Mouse (Mus musculus) thymus, postnatal 0 days (tissue): ENCODE measurements around the gene Shisa6. TPM values are rescaled to one million over a fixed set of nuclear protein-coding genes. Genes with fewer than 3 reads are reported as not detected.
"Not testable (repeated sequence)": the region's sequence is repeated elsewhere in the genome, so short reads cannot be mapped to it uniquely, and the experiment has no call there.

Source experiments
- DNase-seq: peaks from one replicate; pipeline ENCODE4 v3.0.0-alpha.2; 2015; ENCODE audit warnings: low spot score
- polyA plus RNA-seq: library from polyadenylated mRNA; unstranded; fragments of >200 nt; fragmentation: Nextera tagmentation; extraction: Ambion mirVana; gene quantifications from 2 replicates; pipeline ENCODE4 v1.2.1, GENCODE M21; 2015

Shisa6 gene
- polyA plus RNA-seq, 1 experiment from 2014 or later = 0.23 TPM

DNA sequence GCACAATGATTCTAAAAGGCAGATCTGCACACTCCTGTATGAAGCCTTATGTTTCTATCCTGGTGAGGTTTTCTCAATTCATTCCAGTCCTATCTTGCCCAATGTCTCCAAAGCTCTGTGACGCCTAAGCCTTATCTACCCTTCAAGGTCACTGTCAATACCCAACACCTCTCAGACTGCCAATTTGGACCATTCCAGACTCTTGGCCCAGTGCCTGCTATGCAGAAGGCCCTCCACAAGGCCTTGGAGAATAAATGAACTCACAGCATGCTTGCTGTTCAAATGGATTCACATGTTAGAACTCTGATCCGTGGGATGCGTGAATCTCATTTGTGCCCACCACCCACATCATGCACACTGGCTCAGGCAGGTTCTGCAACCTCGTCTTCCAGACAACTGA is 38.0 kb downstream of the Shisa6 start:
- no peak for DNase-seq

DNA sequence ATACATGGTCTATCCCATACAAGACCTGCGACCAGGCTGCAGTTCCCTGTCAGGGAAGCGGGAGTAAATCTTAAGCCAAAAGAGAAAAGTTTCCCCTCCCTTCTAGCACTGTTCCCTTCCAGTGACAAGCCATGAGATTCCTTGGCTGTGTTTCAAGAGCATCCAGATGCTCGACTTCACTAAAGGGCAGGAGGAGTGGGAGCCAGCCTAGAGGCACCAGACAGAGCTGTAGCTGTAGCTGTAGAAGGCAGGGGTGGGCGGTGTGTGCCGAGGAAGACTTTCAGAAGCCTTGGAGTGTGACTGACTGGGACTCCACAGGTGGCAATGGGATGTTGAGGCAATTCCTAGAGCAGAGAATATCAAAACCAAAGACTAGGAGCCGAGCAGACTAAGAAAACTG is 43.3 kb downstream of the Shisa6 start:
- no peak for DNase-seq

DNA sequence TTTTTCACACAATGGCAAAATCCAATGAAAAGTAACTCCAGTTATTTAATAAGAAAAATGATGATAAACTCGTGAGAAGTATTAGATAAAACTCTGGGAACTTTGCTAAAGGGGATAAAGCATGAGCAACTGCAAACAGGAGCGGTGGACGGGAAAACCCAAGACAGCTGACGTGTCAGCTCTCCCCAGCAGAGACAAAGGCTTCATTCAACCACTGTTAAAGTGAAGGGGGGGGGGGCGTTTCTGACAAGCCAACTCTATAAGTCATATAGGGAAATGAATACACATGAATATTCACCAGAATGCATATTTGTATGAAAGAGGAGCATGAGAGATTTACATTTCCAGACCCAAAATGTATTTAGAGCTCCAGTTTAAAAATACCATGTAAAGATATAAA is 83.1 kb downstream of the Shisa6 start:
- DNase-seq = no peak

DNA sequence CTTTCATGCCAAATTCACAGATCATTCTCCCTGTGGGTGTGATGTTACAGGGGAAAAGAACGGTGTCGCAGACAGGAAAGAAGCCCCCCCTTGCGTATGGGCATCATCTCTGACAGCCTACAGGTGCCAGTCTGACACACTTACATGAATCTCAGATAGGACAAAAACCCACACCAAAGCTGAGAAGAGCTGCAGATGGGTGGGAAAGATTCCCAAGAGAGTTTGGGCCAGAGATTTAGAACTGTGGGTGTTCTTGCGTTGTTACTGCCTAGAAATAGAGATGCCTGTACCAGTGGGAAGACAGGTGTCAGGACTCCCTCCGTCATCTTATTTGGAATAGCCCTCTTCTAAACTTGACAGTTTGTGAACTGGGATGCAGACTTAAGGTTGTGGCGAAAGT is 99.6 kb downstream of the Shisa6 start:
- DNase-seq = no peak

DNA sequence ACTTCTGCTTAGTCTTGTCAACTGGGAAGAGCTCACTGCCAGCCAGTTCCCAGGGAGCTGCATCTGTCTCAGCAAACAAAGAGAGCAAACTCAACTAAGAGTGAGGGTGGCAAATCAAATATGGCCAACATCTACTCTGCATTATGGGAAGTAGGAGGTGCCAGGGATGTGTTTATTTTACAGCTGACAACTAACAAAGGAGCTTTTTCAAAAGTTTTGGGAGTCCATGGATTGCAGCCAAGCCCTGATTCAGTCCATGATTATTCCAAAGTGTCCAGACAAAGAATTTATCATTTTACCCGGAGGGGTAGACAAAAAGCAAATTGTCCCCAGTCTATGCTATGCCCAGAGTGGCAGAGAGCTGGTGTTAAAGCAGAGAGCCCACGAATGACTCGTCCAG is 107.5 kb downstream of the Shisa6 start:
- DNase-seq = no peak

DNA sequence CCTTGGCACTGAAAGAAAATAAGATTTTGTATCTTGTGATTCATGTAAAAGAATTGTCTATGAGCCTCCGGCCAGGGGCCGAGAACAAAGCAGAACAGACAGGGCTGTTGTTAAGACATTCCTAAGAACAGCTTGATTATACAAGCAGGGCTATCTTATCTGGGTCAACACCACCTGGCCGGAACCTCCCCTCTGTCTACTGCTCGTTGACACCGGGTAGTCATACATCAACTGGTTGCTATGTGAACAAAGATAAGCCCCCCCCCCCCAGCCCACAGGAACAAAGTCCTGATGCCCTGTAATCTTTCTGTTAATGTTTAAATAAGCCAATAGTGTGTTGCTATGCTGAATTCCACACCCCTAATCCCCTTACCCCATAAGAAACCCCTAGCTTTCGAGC is 117.0 kb downstream of the Shisa6 start:
- DNase-seq = not testable (repeated sequence)

DNA sequence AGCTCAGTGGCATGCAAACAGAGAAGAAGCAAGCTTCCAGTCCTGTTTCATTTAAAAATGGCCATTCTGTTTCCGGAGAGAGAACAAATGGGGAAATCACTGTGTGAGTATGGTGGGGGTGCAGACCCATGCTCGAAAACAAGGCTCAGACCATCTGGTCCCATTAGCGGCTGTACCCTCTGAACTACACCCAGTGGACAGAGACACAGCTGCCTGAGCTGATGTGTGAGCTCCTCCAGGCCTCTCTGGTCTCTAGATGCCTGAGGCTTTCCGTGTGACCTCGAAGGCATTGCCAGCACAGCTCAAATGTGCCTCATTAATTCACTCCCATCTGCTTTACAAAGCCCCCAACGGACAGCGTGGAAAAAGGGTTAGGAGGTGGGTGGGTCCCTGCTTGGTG is 125.7 kb downstream of the Shisa6 start:
- no peak for DNase-seq

DNA sequence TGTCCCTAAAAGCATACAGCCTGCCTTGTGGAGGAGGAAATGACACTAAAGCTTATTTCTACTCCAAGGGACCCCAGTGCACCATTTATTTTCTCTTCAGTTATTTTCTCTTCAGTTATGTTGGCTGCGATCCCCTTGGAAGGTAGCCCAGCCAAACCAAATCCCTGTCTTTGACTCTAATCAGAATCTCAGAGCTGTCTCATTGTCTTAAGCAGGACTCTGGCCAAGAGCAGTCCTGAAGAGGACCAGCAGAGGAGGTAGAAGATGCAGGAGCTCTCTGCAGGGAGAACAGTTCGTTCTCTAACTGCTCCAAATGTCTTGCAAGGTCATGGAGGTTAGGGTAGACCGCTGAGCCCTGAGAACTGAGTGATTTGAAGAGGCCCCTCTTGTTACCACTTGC is 138.2 kb downstream of the Shisa6 start:
- DNase-seq = no peak

DNA sequence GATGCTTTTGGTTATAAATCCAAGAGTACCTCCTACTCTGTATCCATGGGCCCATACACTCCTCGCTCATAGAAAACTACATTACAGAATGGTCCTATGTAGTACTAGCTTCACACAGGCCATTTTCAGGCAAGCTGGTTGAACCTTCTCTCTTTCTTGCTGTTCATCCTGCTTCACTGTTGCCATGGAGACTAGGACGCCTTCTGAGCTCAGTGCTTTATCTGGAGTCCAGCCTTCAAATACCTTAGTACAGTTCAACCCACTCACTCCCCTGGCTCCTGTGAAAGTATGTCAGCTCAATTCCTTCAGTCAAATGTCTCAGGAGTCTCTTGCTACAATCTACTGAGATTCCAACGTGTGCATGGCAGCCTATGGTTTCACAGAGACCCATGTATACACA is 154.0 kb downstream of the Shisa6 start:
- no peak for DNase-seq

DNA sequence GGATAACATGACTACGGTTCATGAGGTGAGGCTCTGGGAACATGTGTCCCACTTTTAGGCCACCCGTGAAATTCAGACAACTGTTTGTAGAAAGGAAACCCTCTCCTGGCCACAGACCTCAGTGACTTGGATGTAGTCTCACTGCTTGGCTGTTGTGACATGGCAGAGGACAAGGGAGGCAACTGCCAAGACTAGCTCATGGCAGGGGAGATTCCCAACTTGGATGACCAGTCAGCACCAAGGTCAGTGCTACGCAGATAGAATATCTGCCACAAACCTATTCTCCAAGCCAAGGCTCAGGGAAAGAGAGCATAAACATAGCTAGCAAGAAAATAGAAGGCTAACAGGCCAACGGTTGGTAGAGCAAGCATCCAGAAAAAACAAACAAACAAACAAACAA is 156.0 kb downstream of the Shisa6 start:
- DNase-seq = no peak

DNA sequence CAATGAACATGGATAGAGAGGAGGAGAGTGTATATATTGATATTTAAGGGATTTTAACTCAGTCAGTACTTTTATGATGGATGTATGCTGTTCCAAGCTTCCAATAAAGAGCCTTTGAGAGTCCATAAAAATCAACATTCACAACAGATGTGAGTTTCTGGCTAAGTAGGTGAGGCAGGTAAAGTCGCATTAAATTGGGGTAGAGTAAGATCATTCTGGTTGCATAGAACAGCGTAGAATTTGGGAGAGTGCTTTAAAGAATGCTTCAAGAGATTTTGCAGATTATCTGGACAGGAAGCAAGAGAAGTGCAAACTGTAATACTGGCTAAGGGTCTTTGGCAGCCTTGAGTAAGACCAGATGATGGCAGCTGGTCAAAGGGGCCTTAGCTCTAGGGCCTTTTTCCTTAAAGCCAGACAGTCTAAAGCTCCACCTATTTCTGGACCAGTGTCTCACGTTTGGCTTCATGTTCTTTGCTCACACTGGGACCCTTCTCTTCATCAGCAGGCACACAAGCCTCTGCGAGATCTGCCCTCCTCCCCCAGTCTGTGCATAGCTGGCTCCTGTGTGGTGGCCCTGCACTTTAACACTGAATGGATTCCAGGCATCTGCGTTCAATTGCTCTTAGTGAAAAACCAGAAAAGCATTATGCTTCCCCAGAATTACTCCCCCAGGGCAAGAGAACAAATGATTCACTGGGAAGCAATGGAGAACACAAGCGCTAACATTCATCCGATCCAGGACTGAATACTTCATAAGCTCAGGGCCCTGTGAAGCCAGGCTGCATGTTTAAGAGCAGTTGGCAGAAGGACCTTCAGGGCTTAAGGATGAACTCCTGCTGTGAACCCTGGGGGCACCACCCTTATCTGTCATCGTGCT is 158.7 kb downstream of the Shisa6 start:
- DNase-seq = no peak

DNA sequence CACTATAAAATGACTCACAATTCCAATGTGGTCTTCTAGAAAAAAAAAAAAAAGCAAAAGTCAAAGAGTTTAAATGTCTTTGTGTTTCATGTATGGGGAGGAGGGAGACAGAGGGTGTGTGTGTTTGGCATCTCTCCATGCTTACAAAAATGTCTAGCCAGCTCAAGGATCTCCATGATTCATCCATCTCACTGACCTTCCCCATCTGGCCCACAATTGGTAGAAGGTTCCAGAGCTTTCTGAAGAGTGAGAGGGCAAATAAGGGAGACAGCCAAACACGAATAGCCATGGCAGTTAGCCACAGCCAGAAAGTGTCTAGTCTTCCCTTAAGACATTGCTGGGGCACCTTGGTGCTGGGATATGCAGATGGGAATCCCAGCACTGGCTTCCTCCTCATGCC is 166.0 kb downstream of the Shisa6 start:
- DNase-seq = no peak

DNA sequence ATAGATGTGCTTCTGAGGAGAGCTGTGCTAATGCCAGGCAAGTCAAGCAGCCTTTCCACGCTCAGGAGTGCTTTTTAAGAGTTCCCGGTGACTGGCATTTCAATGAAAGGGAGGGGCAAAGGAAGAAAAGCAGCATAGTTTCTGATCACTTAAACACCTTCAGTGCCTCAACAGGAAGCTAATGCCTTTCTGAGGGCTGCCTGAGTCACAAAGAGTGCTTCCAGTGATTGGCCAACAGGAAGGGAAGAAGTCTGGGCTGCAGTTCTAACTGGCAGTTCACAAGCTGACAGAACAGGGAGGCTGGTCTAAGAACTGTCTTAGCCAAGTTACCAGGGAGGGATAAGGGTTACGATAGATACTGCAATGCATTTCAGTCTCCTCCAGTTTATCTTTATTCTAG is 180.9 kb downstream of the Shisa6 start:
- no peak for DNase-seq

DNA sequence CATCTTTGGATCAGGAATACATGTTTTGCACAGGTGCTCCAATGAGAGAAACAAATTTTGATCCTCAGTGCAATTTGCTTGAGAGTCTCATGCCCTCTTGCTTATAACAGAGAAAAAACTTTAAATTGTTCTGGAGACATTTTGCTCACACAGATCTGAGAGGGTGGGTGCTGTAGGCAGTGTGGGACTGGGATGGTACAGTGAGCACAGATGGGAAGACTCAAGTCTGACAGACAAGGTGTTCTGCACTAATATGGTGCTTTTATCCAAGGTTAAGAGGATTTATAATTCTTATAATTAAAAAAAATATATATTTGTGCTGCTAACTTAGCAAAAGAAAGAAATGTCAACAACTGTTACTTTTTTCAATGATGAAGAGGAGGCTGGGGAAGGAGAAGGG is 189.5 kb downstream of the Shisa6 start:
- DNase-seq = no peak

DNA sequence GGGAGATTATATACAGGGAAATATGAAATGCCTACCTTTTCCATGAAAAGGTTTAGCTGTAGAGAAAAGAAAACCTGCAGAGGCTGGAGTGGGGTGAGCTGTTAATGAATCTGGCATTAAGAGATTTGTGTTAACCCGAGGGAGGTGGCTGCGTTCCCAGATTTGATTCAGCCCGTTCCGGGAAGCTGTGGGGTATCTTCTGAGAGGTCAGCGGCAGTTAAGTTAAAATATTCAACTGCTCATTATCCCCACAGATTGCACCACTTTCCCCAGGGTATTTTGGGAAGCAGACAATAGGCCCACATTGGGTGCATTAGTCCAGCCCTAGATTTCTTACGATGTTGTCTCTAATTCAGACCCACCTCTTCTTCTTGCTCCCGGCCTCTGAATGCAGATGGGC is 213.0 kb downstream of the Shisa6 start:
- DNase-seq = no peak

DNA sequence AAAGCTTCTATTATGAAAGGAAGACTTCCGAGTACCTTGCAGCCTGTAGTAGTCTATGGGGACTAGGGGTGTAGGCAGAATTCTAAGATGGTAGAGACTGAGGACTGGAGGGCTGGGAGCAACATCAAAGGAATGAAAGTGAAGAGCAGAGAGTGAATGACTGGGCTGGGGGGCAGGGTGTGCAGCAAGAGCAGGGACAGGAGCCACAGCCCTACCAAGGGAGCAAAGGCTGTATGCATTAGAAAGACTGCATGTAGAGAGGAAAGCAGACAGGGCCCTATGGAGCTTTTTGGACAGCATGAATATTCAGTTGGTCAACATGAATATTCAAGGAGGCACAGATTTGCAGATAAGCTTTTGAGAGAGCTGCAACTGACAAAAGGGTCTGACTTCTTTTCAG is 221.4 kb downstream of the Shisa6 start:
- no peak for DNase-seq

DNA sequence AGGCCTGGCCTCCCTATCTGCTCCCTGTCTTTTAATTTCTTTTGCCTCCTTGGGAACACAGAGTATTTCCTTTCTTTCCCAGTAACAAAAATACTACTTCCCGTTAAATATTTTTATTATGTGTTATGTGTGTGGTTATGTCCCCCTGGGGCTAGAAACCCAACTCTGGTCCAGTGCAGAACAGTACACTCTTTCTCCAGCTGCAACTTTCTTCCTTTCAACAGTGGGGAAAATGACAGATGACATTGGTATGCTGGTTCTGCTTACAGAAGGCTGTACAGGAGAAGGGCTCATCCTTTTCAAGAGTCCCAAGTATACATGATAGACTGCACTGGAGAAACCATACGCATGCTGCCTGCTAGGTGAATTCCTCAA is 251.1 kb downstream of the Shisa6 start:
- no peak for DNase-seq

DNA sequence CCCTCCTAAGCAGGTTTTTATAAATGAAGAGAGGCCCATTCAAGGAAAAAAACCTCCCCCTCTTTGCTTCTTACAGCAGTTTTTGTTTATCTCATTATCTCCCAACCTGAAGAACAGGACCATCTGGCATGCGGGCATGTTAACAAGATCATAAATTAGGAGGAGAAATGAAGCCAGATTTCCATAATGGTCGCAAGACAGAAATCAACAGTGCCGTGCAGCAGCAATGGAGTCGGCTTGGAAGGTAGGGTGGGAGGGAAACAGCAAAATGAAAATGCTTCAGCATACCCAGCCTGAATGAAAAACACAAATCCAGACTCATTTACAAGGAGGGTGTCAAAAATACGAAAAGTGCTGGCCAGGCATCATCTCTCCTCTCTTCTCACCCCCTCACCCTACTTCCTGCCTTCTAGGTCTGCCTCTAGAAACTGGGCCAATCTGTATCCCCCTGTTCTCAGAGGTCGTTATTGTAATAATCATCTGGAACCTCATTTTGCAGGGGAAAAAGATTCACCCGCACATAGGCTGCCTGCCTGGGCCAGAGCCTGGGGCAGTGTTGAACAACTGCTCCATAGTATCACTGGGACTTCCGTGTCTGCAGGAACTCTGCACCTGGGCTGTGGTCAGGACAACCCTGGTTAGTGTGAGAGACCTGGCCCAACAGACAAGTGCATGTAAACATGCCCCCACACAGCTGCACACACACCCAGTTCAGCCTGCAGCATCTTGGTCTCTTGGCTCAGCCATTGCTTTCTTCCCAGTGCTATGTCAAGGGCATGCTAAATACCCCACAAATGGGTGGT is 251.7 kb downstream of the Shisa6 start:
- no peak for DNase-seq

DNA sequence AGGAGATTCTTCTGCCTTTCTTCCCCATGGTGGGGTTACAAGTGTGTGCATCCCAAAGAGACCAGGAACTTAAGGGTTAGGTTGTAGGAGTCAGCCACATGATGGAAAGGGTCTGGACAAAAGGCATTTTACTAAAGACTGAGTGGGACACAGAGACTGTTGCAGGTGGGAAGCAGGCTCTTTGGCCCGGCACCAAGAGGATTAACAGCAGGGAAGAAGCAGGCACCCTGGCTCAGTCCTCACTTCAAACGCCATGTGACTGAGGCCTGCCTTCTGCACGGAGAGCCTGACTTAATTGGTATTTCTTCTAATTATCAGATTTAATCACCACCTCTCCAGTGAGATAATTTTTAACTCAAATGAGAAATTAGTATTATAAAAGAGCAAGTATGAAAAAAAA is 258.7 kb downstream of the Shisa6 start:
- DNase-seq = no peak

DNA sequence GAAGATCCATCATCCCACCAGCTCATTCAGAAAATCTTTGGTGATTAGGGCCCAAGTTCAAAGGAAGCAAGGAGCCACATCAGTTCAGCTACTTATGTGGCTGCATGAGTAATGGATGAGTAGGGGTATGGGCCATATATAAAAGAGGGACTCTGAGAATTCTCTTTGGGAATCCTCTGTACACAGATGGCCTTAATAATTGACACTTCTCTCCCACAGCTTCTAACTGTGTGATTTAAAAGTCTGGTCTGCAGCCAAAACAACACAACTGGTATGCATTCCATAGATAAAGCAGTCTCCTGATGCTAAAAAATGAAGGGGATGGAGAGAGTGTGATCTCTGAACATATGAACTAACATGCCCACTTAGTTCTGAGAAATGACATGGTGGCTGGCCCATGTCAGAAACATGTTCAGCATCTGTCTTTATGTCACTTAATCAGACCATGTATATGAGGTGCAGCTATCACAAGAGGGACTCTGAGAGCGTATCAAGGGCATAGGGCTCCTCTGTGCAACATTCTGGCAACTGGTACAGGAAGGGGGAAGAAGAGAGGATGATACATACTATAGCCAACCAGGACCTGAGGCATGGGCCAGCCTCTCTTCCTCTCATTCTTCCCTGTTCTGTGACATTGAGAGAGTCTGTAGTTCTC is 260.3 kb downstream of the Shisa6 start:
- DNase-seq = no peak

DNA sequence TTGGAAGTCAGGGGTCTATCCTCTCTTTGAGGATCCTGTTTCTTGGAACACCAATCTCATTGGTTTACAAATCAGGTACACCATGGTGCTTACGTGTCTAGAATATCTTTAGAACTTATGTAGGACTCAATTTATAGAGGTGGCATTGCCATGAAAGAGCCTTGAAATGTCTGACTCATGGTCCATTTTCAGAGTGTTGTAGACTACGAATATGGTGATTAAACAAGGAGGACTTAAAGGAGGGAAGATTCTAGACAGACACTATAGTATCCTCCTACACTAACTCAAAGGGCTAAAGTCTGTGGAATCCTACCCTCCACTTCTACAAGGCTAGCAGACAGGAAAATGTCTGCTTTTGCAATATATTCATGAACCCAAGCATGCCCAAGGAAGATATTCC is 265.6 kb downstream of the Shisa6 start:
- DNase-seq = no peak

DNA sequence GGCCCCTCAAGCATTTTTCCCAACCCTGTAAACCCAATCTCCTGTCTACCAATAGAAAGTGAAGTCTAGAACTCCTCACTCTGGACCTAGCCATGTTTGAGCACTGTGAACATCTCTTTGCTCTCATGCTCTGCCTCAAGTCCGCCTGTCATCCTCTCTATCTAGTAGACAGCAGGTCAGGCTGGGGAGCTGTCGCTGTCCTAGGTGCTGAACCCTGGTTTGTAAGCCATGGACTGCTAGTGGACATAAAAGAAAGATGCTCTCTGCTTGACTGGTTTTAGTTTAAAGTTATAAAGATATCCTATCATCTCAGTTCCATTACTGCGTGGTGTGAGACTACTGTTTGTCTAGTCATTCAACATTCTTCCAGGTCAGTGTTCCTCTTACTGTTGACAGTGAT is 266.9 kb downstream of the Shisa6 start:
- no peak for DNase-seq
